Mouse (Mus musculus) hindbrain, postnatal 0 days (tissue): ENCODE measurements at regions not wholly inside any gene's neighbourhood (a gene's known extent, or its start where the extent isn't known, plus 50 kb on each side); places are given as distances from the start of the nearest gene placed in this dataset.

ENCODE experiments used
- ATAC-seq: fragments of 200-750 bp; cut with Nextera tagmentation; 2 replicates; pipeline ENCODE4 v1.8.0; 2017; ENCODE audit warnings: mild to moderate bottlenecking, moderate TSS enrichment, moderate library complexity
- DNase-seq: peaks from one replicate; pipeline ENCODE4 v3.0.0-alpha.2; 2015; ENCODE audit warnings: low spot score
- H3K27ac ChIP-seq: fragments of 300-500 bp; sonication (generic); 2 replicates; pipeline ENCODE4 v1.5.1; 2014; ENCODE audit warnings: mild to moderate bottlenecking
- H3K27me3 ChIP-seq: fragments of 300-500 bp; sonication (generic); 2 replicates; pipeline ENCODE4 v1.6.1; 2014; ENCODE audit warnings: low read length, mixed read lengths; ENCODE audit not compliant: insufficient read depth
- H3K36me3 ChIP-seq: fragments of 300-500 bp; sonication (generic); 2 replicates; pipeline ENCODE4 v1.6.1; 2014; ENCODE audit warnings: low read length, mixed read lengths; ENCODE audit not compliant: insufficient read depth
- H3K4me1 ChIP-seq: fragments of 300-500 bp; sonication (generic); 2 replicates; pipeline ENCODE4 v1.6.1; 2014; ENCODE audit warnings: antibody characterized with exemption, low read length, mixed read lengths; ENCODE audit not compliant: insufficient read depth
- H3K4me2 ChIP-seq: fragments of 300-500 bp; sonication (generic); 2 replicates; pipeline ENCODE4 v1.6.1; 2014; ENCODE audit warnings: low read depth, mild to moderate bottlenecking, low read length, moderate library complexity, mixed read lengths
- H3K4me3 ChIP-seq: fragments of 300-500 bp; sonication (generic); 2 replicates; pipeline ENCODE4 v1.5.1; 2014; ENCODE audit warnings: low read length
- H3K9ac ChIP-seq: fragments of 300-500 bp; sonication (generic); replicated peaks from 2 replicates; pipeline ENCODE4 v1.6.1; 2014; ENCODE audit warnings: mild to moderate bottlenecking, low read length, moderate library complexity, mixed read lengths
- H3K9me3 ChIP-seq: fragments of 300-500 bp; sonication (generic); 2 replicates; pipeline ENCODE4 v1.6.1; 2016; ENCODE audit warnings: low read length, mixed read lengths
- CTCF ChIP-seq: IDR thresholded peaks from 2 replicates; pipeline ENCODE4 v1.5.1; 2016; ENCODE audit warnings: antibody characterized with exemption, control low read depth, low read depth
- WGBS: fragments of 180-500 bp; shearing (Covaris S2); extraction: QIAGEN DNeasy Blood & Tissue Kit; methylation state at CpG from one replicate; pipeline ENCODE4 v1.1.7; 2014; 5-methylcytosine and 5-hydroxymethylcytosine counted together

DNA sequence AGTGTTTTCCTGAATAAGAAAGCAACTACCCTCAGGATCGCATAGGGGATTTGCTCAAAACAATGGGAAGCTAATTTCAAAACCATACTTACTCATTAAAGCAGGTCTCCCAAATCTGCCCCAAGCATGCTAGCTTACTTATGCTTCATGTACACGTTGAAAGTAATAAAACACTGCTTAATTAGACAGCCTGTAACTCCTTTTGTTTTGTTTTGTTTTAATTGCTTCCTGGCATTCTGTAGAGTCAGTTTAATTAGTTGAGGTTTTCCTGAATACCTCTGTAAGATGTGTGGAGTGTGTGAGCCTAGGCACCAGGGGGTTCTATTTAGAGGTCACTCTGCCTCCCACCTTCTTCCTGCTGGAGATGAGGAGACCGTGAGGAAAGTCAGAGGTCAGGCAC lies 147.9 kb downstream of the Nufip1 start:
- WGBS = 35% methylated on average over 3 of the region's 3 CpGs

DNA sequence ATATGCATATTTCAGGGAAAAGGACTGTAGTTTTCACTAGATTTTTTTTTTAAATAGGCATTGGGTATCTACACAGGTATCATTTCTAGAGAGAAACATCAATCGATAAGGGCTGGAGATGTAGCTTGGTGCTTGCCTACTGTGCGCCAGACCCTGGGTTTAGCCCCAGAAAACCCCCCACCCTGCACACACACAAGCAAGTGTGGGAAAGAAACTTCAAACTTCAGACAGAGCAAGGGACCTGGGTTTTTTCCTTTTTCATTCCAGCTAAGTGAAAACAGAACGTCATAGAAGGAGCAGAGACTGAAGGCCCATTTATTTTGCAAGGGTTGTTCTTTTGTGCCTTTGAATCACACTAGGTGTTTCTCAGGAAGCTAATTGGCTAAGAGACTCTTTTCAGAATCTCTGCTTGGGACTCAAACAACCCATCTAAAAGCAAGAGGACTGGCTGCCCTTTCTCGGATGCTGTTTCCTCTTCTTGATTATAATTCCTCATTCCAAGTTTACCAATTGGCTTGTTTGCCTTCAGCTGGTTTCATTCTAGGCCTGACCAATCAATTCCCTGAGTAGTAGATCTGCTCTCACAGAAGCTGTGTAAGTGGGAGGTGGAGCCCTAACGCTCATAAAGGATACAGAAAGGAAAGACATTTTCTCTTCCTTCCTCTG lies 150.1 kb downstream of the Nufip1 start:
- no peak for ATAC-seq
- no peak overlapping the region for H3K4me3 ChIP-seq
- DNase-seq = no peak
- H3K27me3 ChIP-seq = no peaks in the 10 kb centered on the region
- H3K9ac ChIP-seq = no peak overlapping the region
- H3K4me1 ChIP-seq = 0 out of 2 replicates have a peak, but pooled peaks cover under 1% of the 10 kb centered on the region
- no peaks in the 10 kb centered on the region for H3K36me3 ChIP-seq
- no peak overlapping the region for H3K27ac ChIP-seq
- H3K4me2 ChIP-seq = no peak overlapping the region
- no peaks in the 10 kb centered on the region for H3K9me3 ChIP-seq
- no peak for TF ChIP-seq CTCF
- 68% methylated on average over 5 of the region's 5 CpGs for WGBS

More for the DNA sequence above, 147.9 kb downstream of the Nufip1 start:
- H3K27me3 ChIP-seq = no peaks in the 10 kb centered on the region
- no peak overlapping the region for H3K4me2 ChIP-seq
- H3K4me1 ChIP-seq = peaks cover 7% of the 10 kb centered on the region; the same call in 1 of the 2 replicates
- H3K27ac ChIP-seq = no peak overlapping the region
- DNase-seq = no peak
- no peak for ATAC-seq
- no peaks in the 10 kb centered on the region for H3K36me3 ChIP-seq
- TF ChIP-seq CTCF = no peak
- H3K4me3 ChIP-seq = no peak overlapping the region
- no peak overlapping the region for H3K9ac ChIP-seq
- H3K9me3 ChIP-seq = no peaks in the 10 kb centered on the region

DNA sequence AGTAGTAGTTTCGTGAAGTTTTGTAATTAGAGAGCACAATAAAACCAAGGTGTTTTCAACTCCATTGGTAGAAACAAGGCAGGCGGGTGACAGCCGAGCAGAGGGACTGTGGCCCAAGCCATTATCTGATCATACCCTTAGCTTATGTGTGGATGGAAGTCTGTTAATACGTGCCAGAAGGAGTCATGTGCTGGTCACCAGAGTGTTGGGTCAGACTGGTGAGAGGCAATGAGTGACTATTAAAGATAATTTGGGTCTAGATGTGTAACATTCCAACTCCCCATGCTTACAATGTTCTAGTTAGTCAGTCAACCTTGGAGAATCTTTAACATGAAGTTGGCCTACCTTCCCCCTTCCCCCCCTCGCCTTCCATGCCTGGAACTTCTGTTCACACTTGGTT lies 151.1 kb upstream of the Tsc22d1 start:
- no peak overlapping the region for H3K27ac ChIP-seq
- no peaks in the 10 kb centered on the region for H3K9me3 ChIP-seq
- 94% methylated on average over 5 of the region's 5 CpGs for WGBS
- H3K9ac ChIP-seq = no peak overlapping the region
- no peak overlapping the region for H3K4me2 ChIP-seq
- H3K36me3 ChIP-seq = no peaks in the 10 kb centered on the region
- TF ChIP-seq CTCF = no peak
- H3K4me3 ChIP-seq = no peak overlapping the region
- H3K27me3 ChIP-seq = no peaks in the 10 kb centered on the region
- no peaks in the 10 kb centered on the region for H3K4me1 ChIP-seq
- no peak for ATAC-seq
- DNase-seq = no peak

DNA sequence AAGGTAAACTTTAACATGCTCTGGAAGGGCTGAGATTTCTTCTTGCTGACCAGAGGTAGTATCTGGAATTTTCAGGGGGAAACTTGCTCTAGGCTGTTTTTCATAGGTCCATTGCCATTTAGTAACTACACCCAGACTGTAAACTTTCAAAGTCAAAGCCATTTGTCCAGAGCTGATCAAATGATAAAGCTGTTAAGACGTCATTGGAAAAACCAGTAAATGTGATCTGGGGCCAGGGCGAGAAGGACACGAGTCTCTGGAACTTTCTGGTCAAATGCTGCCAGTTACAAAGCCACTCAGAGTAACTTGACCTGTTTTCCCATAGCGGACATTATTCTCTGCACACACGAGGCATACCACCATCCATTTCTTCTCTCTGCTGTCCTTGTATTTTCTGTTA lies 148.9 kb upstream of the Tsc22d1 start:
- H3K27me3 ChIP-seq = no peaks in the 10 kb centered on the region
- 97% methylated on average over 5 of the region's 5 CpGs for WGBS
- DNase-seq = no peak

DNA sequence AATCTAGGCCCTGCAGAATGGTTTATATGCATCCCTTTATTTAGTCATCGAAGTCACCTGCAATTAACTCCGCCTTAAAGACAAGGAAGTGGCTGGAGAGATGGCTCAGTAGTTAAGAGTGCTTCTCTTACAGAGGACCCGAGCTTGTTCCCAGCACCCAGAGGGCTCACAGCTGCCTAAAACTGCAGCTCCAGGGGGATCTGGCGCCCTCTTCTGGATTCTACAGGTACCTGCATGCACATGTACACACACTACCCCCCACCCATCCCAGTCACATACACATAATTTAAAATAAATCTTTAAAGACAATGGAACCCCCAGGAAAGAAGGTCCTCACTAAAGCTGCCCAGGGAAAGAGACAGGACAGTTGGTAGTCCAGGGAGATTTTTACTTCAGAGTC lies 148.5 kb upstream of the Tsc22d1 start:
- no peak for TF ChIP-seq CTCF
- Histone ChIP-seq H3K36me3 (no peaks in the 10 kb centered on the region), H3K27me3 (no peaks in the 10 kb centered on the region), H3K4me1 (no peaks in the 10 kb centered on the region), H3K27ac (no peak overlapping the region), H3K9me3 (no peaks in the 10 kb centered on the region), H3K4me3 (no peak overlapping the region), H3K4me2 (no peak overlapping the region), H3K9ac (no peak overlapping the region)
- WGBS = 82% methylated on average over 4 of the region's 4 CpGs
- ATAC-seq (no peak), DNase-seq (no peak)

More for the DNA sequence above, 148.9 kb upstream of the Tsc22d1 start:
- TF ChIP-seq CTCF = no peak
- no peak overlapping the region for H3K4me2 ChIP-seq
- H3K9ac ChIP-seq = no peak overlapping the region
- H3K4me3 ChIP-seq = no peak overlapping the region
- H3K36me3 ChIP-seq = no peaks in the 10 kb centered on the region
- H3K4me1 ChIP-seq = no peaks in the 10 kb centered on the region
- no peaks in the 10 kb centered on the region for H3K9me3 ChIP-seq
- no peak for ATAC-seq
- no peak overlapping the region for H3K27ac ChIP-seq

DNA sequence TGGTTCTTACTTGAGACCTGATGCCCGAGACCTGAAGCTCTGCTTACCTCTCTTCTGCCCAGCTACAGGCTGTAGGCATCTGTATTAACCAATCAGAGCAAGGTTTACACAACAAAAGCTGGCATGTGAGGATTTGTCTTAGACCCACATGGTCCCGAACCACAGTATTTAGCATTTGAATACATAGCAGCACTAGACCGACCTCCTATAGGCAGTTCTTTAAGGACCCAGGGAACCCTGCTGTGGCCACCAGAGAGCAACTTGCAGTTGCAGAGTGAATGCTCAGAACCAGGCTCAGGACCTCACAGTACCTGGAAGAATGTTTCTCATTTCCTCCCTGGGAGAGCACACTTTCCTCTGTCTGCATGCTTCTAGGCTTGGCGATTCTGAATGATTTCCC lies 147.7 kb upstream of the Tsc22d1 start:
- Histone ChIP-seq H3K36me3 (no peaks in the 10 kb centered on the region), H3K9ac (no peak overlapping the region), H3K9me3 (no peaks in the 10 kb centered on the region), H3K27ac (no peak overlapping the region), H3K27me3 (no peaks in the 10 kb centered on the region), H3K4me3 (no peak overlapping the region), H3K4me1 (no peaks in the 10 kb centered on the region), H3K4me2 (no peak overlapping the region)
- TF ChIP-seq CTCF = no peak
- ATAC-seq = no peak
- WGBS = 26% methylated on average over 4 of the region's 4 CpGs
- DNase-seq = no peak

DNA sequence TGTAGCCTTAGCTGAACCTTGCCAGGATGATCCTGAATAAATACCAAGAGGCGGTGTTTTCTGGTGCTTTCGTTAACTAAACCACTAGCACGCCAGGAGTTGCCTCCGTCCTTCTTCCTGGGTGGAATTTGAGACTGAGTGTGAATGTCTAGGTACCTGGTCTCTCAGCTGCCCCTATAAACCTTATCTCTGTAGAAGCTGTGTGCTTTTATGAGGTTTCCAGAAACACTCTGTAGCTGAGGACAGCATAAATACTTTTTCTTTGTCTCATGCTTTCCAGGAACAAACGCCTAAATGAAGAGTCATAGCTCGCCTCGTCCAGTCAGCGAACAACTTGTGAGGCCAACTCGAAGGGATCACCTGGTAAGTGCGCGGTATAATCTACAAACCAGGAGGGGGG lies 143.6 kb upstream of the Tsc22d1 start:
- H3K4me2 ChIP-seq = no peak overlapping the region
- no peak overlapping the region for H3K4me3 ChIP-seq

More for the DNA sequence above, 143.6 kb upstream of the Tsc22d1 start:
- Histone ChIP-seq H3K27ac (no peak overlapping the region), H3K27me3 (no peaks in the 10 kb centered on the region), H3K4me1 (no peaks in the 10 kb centered on the region), H3K9ac (no peak overlapping the region), H3K36me3 (no peaks in the 10 kb centered on the region), H3K9me3 (no peaks in the 10 kb centered on the region)
- TF ChIP-seq CTCF = no peak
- ATAC-seq (no peak), DNase-seq (no peak)
- 91% methylated on average over 11 of the region's 11 CpGs for WGBS
